Mouse (Mus musculus) ovary, adult 18-20 months (tissue): ENCODE results near the gene Ptcd1.
"Not testable (repeated sequence)": the region's sequence is repeated elsewhere in the genome, so short reads cannot be mapped to it uniquely, and the experiment has no call there.

ENCODE experiments used
- DNase-seq: peaks from one replicate; pipeline ENCODE4 v3.0.0; 2022; ENCODE audit warnings: low spot score, mixed read lengths

Gene Ptcd1

GRCm38 (mm10) chr5:145164710-145165109 lies 2.2 kb downstream of the Ptcd1 start:
- DNase-seq = no peak

GRCm38 (mm10) chr5:145161361-145161760 lies 5.5 kb downstream of the Ptcd1 start:
- DNase-seq = no peak

- DNase-seq = no peak
These were observed 14.2 kb downstream of the Ptcd1 start for GRCm38 (mm10) chr5:145152690-145153089.

GRCm38 (mm10) chr5:145149294-145149693 lies 17.6 kb downstream of the Ptcd1 start:
- no peak for DNase-seq

GRCm38 (mm10) chr5:145147748-145148147 lies 19.2 kb downstream of the Ptcd1 start:
- no peak for DNase-seq

- DNase-seq = no peak
These were observed 26.3 kb downstream of the Ptcd1 start for GRCm38 (mm10) chr5:145140611-145141010.

- peak; percentile 89 for DNase-seq
These were observed 27.1 kb downstream of the Ptcd1 start, which contains the start of the genes Pdap1 and Bud31 for GRCm38 (mm10) chr5:145139571-145140519. Pdap1 (minus strand) TSS chr5:145140238. Bud31 (plus strand) TSS chr5:145140362.

- no peak for DNase-seq
These were observed 28.1 kb downstream of the Ptcd1 start for GRCm38 (mm10) chr5:145138836-145139235.

GRCm38 (mm10) chr5:145133275-145133674 lies 33.6 kb downstream of the Ptcd1 start:
- not testable (repeated sequence) for DNase-seq

- DNase-seq = no peak
These were observed 35.9 kb downstream of the Ptcd1 start for GRCm38 (mm10) chr5:145130995-145131394.

GRCm38 (mm10) chr5:145130191-145130590 lies 36.7 kb downstream of the Ptcd1 start:
- no peak for DNase-seq

GRCm38 (mm10) chr5:145129773-145130172 lies 37.1 kb downstream of the Ptcd1 start:
- not testable (repeated sequence) for DNase-seq

GRCm38 (mm10) chr5:145129124-145129523 lies 37.8 kb downstream of the Ptcd1 start:
- DNase-seq = no peak

GRCm38 (mm10) chr5:145126580-145126979 lies 40.3 kb downstream of the Ptcd1 start:
- no peak for DNase-seq

- DNase-seq = no peak
These were observed 43.5 kb downstream of the Ptcd1 start for GRCm38 (mm10) chr5:145123396-145123795.

- DNase-seq = no peak
These were observed 46.0 kb downstream of the Ptcd1 start for GRCm38 (mm10) chr5:145120921-145121320.

- DNase-seq = no peak
These were observed 47.5 kb downstream of the Ptcd1 start for GRCm38 (mm10) chr5:145119385-145119784.

- no peak for DNase-seq
These were observed 48.4 kb downstream of the Ptcd1 start for GRCm38 (mm10) chr5:145118461-145118860.

- no peak for DNase-seq
These were observed 48.9 kb downstream of the Ptcd1 start for GRCm38 (mm10) chr5:145118005-145118404.

GRCm38 (mm10) chr5:145116916-145117315 lies 50.0 kb downstream of the Ptcd1 start:
- DNase-seq = peak; percentile 60

GRCm38 (mm10) chr5:145116316-145116715 lies 50.6 kb downstream of the Ptcd1 start:
- peak; percentile 77 for DNase-seq

GRCm38 (mm10) chr5:145115736-145116135 lies 51.2 kb downstream of the Ptcd1 start:
- no peak for DNase-seq
